Mouse (Mus musculus) embryonic facial prominence, embryonic 12.5 days (tissue): Measurements from ENCODE around the gene Pcdh19. TPM values are rescaled to one million over a fixed set of nuclear protein-coding genes. Genes with fewer than 3 reads are reported as not detected.
"Not testable (repeated sequence)": the region's sequence is repeated elsewhere in the genome, so short reads cannot be mapped to it uniquely, and the experiment has no call there.

Experiments
- ATAC-seq: fragments of 200-750 bp; cut with Nextera tagmentation; 2 replicates; pipeline ENCODE4 v1.8.0; 2017; ENCODE audit not compliant: insufficient number of reproducible peaks, insufficient read depth, low FRiP score, low TSS enrichment
- H3K27ac ChIP-seq: fragments of 300-500 bp; sonication (generic); 2 replicates; pipeline ENCODE4 v1.5.1; 2016; ENCODE audit warnings: mild to moderate bottlenecking
- H3K27me3 ChIP-seq: fragments of 300-500 bp; sonication (generic); 2 replicates; pipeline ENCODE4 v1.6.1; 2016; ENCODE audit warnings: mild to moderate bottlenecking, moderate library complexity
- H3K36me3 ChIP-seq: fragments of 300-500 bp; sonication (generic); 2 replicates; pipeline ENCODE4 v1.6.1; 2016; ENCODE audit warnings: mild to moderate bottlenecking
- H3K4me1 ChIP-seq: fragments of 300-500 bp; sonication (generic); 2 replicates; pipeline ENCODE4 v1.6.1; 2016
- H3K4me2 ChIP-seq: fragments of 300-500 bp; sonication (generic); replicated peaks from 2 replicates; pipeline ENCODE4 v1.6.1; 2016; ENCODE audit warnings: mild to moderate bottlenecking, moderate library complexity
- H3K4me3 ChIP-seq: fragments of 300-500 bp; sonication (generic); 2 replicates; pipeline ENCODE4 v1.5.1; 2016; ENCODE audit warnings: mild to moderate bottlenecking
- H3K9ac ChIP-seq: fragments of 300-500 bp; sonication (generic); 2 replicates; pipeline ENCODE4 v1.6.1; 2016; ENCODE audit warnings: mild to moderate bottlenecking, moderate library complexity
- H3K9me3 ChIP-seq: fragments of 300-500 bp; sonication (generic); 2 replicates; pipeline ENCODE4 v1.6.1; 2016; ENCODE audit warnings: mild to moderate bottlenecking, moderate library complexity
- WGBS: fragments of 180-500 bp; shearing (Covaris S2); methylation state at CpG from one replicate; pipeline ENCODE4 v1.1.7; 2016; 5-methylcytosine and 5-hydroxymethylcytosine counted together
- polyA plus RNA-seq: library from polyadenylated mRNA; unstranded; fragments of >200 nt; fragmentation: Nextera tagmentation; extraction: Ambion mirVana; gene quantifications from 2 replicates; pipeline ENCODE4 v1.2.1, GENCODE M21; 2016

Pcdh19 gene
- polyA plus RNA-seq, result 8.4 and 9.2 TPM in 2 replicates

GRCm38 (mm10) chrX:133688840-133689239 lies at the start of gene Pcdh19:
Pcdh19 (minus strand) TSS chrX:133688987.
- Histone ChIP-seq H3K36me3 (no peaks in the 10 kb centered on the region), H3K27me3 (peaks cover 15% of the 10 kb centered on the region; the same call in 1 of the 2 replicates), H3K9ac (peak within 1 kb of the TSS; percentile 52; the same call in 1 of the 2 replicates), H3K27ac (peak within 1 kb of the TSS; percentile 46; the same call in 1 of the 2 replicates), H3K4me1 (no peaks in the 10 kb centered on the region), H3K4me2 (peak within 1 kb of the TSS; percentile 65), H3K9me3 (no peaks in the 10 kb centered on the region), H3K4me3 (peak within 1 kb of the TSS; percentile 49)
- peak; percentile 94 for ATAC-seq
- 41% methylated on average over 10 of the region's 26 CpGs for WGBS

DNA sequence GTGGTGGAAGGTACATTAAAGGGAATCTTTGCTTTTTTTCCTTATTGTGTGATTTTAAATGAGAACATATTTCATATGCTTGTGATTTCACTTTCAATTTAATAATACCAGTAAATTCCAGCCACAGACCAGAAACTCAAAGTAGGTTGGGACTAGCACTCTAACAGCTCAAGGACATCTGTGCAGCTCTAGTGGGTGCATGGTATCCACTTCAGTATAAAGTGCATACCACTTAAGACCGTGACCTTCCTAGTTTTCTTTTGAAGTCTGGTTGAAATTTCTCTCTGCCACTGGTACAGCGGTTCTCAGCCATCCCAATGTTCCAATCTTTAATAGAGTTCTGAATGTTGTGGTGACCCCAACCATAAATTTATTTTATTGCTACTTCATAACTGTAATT lies 47.1 kb upstream of the Pcdh19 start:
- Histone ChIP-seq H3K4me3 (no peak overlapping the region), H3K27me3 (no peaks in the 10 kb centered on the region), H3K4me1 (no peaks in the 10 kb centered on the region), H3K9ac (no peak overlapping the region), H3K27ac (no peak overlapping the region), H3K9me3 (no peaks in the 10 kb centered on the region), H3K36me3 (no peaks in the 10 kb centered on the region), H3K4me2 (no peak overlapping the region)
- ATAC-seq, result no peak
- WGBS, result 84% methylated on average over 2 of the region's 2 CpGs

DNA sequence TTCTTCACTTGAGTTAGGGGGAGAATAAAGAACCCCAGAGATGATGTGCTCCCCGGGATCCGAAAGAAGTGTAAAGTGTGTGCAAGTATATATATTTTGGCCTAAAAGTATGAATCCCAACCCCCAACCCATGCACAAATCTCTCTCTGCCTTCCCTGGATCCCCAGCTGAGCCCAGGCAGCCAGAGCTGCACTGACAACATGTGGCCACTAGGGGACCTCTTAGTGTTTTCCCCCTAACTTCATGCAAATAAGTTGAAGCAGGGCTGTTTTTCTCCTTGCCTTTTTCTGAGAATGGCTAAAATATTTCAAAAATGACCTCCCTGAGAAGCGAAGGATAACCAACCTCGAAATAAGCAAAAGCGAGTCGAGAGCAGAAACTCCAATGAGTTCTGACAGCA lies 46.2 kb upstream of the Pcdh19 start:
- Histone ChIP-seq H3K9me3 (no peaks in the 10 kb centered on the region), H3K27ac (no peak overlapping the region), H3K36me3 (no peaks in the 10 kb centered on the region), H3K27me3 (no peaks in the 10 kb centered on the region), H3K4me2 (no peak overlapping the region), H3K9ac (no peak overlapping the region), H3K4me1 (no peaks in the 10 kb centered on the region), H3K4me3 (no peak overlapping the region)
- WGBS, result 50% methylated on average over 6 of the region's 6 CpGs
- ATAC-seq, result no peak

DNA sequence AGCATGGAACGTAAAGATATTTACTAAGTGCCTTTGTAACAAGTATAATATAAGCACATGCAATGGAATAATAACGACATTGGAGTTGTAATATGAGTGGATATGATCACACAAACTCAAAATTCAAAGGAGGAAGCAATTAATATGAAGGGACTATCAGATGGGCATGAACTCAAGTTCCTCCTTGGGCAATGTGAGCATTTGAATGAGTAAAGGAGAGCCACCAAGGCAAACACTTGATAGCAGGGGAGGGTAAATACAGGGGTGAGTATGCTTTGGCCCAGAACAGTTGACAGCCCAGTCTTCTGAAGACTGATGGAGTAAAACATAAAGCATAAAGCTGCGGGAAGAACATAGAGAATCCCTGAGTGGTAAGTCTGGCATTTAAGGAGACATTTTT lies 32.7 kb upstream of the Pcdh19 start:
- Histone ChIP-seq H3K4me1 (no peaks in the 10 kb centered on the region), H3K4me3 (no peak overlapping the region), H3K4me2 (no peak overlapping the region), H3K36me3 (no peaks in the 10 kb centered on the region), H3K9ac (no peak overlapping the region), H3K27me3 (no peaks in the 10 kb centered on the region), H3K9me3 (no peaks in the 10 kb centered on the region), H3K27ac (no peak overlapping the region)
- 78% methylated on average over 3 of the region's 3 CpGs for WGBS
- no peak for ATAC-seq

GRCm38 (mm10) chrX:133710621-133711020 lies 21.8 kb upstream of the Pcdh19 start:
- no peak overlapping the region for H3K4me3 ChIP-seq
- no peaks in the 10 kb centered on the region for H3K4me1 ChIP-seq
- H3K9ac ChIP-seq, result no peak overlapping the region
- WGBS, result 72% methylated on average over 2 of the region's 2 CpGs
- no peaks in the 10 kb centered on the region; the same call in 1 of the 2 replicates for H3K27me3 ChIP-seq
- H3K9me3 ChIP-seq, result no peaks in the 10 kb centered on the region
- no peak overlapping the region for H3K4me2 ChIP-seq
- no peaks in the 10 kb centered on the region for H3K36me3 ChIP-seq
- no peak for ATAC-seq
- no peak overlapping the region for H3K27ac ChIP-seq

GRCm38 (mm10) chrX:133702902-133703301 lies 14.1 kb upstream of the Pcdh19 start:
- WGBS, result 89% methylated on average over 1 of the region's 1 CpGs
- no peak for ATAC-seq
- no peak overlapping the region for H3K4me2 ChIP-seq
- no peaks in the 10 kb centered on the region for H3K27me3 ChIP-seq
- no peak overlapping the region for H3K4me3 ChIP-seq
- no peak overlapping the region for H3K27ac ChIP-seq
- H3K9me3 ChIP-seq, result no peaks in the 10 kb centered on the region
- H3K9ac ChIP-seq, result no peak overlapping the region
- H3K4me1 ChIP-seq, result no peaks in the 10 kb centered on the region
- H3K36me3 ChIP-seq, result no peaks in the 10 kb centered on the region

DNA sequence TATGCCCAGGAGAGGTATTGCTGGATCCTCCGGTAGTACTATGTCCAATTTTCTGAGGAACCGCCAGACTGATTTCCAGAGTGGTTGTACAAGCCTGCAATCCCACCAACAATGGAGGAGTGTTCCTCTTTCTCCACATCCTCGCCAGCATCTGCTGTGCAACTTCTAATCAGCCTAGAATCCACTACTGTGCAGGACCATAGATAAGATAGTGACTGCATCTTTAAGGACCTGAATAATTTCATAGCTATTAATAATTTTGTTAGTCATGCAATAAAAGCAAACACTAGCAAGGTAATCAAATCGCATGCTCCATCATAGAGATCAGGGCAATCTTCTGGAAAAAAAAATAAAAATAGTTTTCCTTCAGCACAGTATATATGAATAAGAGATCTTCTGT lies 9.1 kb upstream of the Pcdh19 start:
- not testable (repeated sequence) for H3K4me1 ChIP-seq, ATAC-seq, H3K4me2 ChIP-seq, H3K27me3 ChIP-seq, H3K9ac ChIP-seq, H3K27ac ChIP-seq, H3K9me3 ChIP-seq, H3K4me3 ChIP-seq, H3K36me3 ChIP-seq
- 85% methylated on average over 2 of the region's 4 CpGs for WGBS

- Histone ChIP-seq H3K36me3 (no peaks in the 10 kb centered on the region), H3K9me3 (no peaks in the 10 kb centered on the region), H3K4me1 (no peaks in the 10 kb centered on the region), H3K9ac (no peak overlapping the region), H3K27me3 (no peaks in the 10 kb centered on the region), H3K4me2 (no peak overlapping the region), H3K4me3 (no peak overlapping the region), H3K27ac (no peak overlapping the region)
- no peak for ATAC-seq
- 33% methylated on average over 4 of the region's 4 CpGs for WGBS
Measured at GRCm38 (mm10) chrX:133696461-133696860, 7.7 kb upstream of the Pcdh19 start.

GRCm38 (mm10) chrX:133693037-133693760 lies 4.4 kb upstream of the Pcdh19 start:
- Histone ChIP-seq H3K36me3 (no peaks in the 10 kb centered on the region), H3K4me3 (no peak overlapping the region), H3K9me3 (no peaks in the 10 kb centered on the region), H3K9ac (no peak overlapping the region), H3K27ac (no peak overlapping the region), H3K4me2 (no peak overlapping the region), H3K4me1 (no peaks in the 10 kb centered on the region), H3K27me3 (no peaks in the 10 kb centered on the region)
- no peak for ATAC-seq
- WGBS, result 70% methylated on average over 5 of the region's 5 CpGs

DNA sequence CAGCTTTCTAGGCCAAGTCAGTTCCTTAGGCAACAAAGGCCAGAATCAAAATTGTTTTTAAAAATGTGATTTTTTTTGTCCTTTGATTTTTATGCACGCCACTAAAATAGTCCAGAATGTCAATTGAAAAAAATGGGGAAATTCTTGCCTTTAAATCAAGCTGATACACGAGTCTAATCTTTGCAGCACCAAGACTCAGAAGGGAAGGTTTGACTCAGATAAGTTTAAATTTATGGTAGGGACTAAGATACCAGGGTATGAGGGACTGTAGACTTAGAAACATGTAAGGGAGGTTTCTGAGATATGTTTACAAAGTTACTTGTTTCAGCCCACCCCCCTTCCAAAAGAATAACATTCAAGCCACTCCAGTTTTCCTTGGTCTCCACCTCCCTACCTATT lies 3.6 kb upstream of the Pcdh19 start:
- H3K27me3 ChIP-seq, result 0 out of 2 replicates have a peak, but pooled peaks cover 2% of the 10 kb centered on the region
- ATAC-seq, result no peak
- H3K4me1 ChIP-seq, result no peaks in the 10 kb centered on the region
- no peak overlapping the region for H3K4me2 ChIP-seq
- H3K9ac ChIP-seq, result no peak overlapping the region
- no peaks in the 10 kb centered on the region for H3K36me3 ChIP-seq
- no peaks in the 10 kb centered on the region for H3K9me3 ChIP-seq
- no peak overlapping the region for H3K27ac ChIP-seq
- 51% methylated on average over 2 of the region's 2 CpGs for WGBS
- no peak overlapping the region for H3K4me3 ChIP-seq

DNA sequence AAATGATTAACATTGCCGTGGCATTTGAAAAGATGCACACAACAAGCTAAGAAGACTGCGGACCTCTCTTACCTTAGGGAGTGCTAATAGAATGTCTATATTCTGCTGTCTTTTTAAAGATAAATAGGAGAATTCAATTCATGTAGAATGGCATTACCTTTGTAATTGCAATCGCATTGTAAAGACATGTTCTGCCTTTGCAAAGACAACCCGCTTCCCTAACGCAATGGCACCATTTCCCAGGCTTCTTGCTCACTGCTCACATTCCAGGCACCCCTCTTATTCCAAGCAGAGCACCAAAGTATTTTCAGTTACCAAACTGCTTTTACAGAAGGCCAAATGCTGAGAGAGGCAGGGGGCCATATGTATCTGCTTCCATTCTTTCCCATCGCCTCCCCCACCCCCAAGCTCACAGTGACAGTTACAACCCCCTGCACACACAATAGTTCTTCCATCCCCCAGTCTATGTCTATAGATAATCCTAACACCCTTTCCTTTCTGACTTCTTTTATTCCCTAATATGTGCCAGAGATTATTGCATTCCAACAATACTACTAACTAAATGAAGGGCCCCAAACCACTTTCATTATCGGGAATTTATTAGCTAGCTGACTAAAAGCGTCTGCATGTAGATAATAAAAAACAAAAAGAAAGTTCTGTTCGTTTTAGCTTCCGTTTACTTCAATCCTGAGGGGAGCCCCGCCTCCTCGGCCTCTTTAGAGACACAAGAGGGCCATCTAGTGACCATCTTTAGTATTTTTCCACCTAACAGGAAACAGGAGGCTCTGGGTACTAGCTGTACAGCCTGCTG lies 3.0 kb upstream of the Pcdh19 start:
- Histone ChIP-seq H3K9ac (no peak overlapping the region), H3K27ac (no peak overlapping the region), H3K4me2 (peak overlapping the region; percentile 53), H3K36me3 (no peaks in the 10 kb centered on the region), H3K9me3 (no peaks in the 10 kb centered on the region), H3K27me3 (0 out of 2 replicates have a peak, but pooled peaks cover 8% of the 10 kb centered on the region), H3K4me3 (peak overlapping the region; percentile 24), H3K4me1 (no peaks in the 10 kb centered on the region)
- ATAC-seq, result no peak
- WGBS, result 13% methylated on average over 12 of the region's 12 CpGs

DNA sequence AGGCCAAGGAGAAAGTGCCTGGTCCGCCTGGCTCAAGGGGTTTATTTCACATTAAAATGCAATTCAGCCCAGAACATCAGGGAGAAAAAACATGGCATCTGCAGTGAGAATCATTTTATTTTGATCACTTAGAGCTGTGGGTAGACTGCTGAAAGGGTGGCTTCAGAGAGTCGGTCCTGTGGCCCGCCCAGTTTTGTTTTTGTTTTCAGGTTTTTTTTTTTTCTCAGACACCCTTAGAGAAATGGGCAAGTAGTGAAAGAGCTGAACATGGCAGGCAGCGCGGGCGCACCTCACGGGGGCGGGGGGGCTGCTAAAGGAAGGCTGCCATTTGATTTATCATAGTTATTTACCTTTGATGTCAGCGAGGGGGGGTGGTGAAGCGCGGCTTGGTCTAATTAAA lies 2.0 kb upstream of the Pcdh19 start:
- ATAC-seq, result no peak
- Histone ChIP-seq H3K4me3 (peak overlapping the region; percentile 24), H3K9ac (no peak overlapping the region), H3K4me2 (peak overlapping the region; percentile 53), H3K36me3 (no peaks in the 10 kb centered on the region), H3K27me3 (peaks cover 14% of the 10 kb centered on the region; the same call in 1 of the 2 replicates), H3K27ac (no peak overlapping the region), H3K9me3 (no peaks in the 10 kb centered on the region), H3K4me1 (no peaks in the 10 kb centered on the region)
- WGBS, result 19% methylated on average over 11 of the region's 11 CpGs
